Mouse (Mus musculus): ENCODE data around the gene 4933434E20Rik. TPM values are rescaled to one million over a fixed set of nuclear protein-coding genes. Genes with fewer than 3 reads are reported as not detected.

4933434E20Rik gene
- total RNA-seq, 2 experiments from 2014 or later: 92.4 to 97.6 TPM

DNA sequence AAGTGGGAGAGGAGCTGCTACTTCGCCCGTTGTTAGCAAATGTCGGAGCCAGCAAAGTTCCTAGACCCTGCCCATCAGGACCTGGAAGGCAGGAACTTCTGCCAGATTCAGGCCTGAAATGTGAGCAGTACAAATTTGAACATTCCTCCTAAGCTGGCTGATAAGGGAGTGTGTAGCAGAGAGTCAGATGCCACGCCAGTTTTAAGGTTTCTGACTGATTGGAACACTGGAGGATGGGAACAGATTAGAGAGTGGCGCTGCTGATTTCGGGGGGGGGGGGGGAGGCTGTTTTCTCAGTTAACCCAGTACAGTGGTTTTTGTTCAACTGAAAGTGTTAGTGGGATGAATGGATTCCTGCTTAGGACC lies 29.0 kb downstream of the 4933434E20Rik start:
- no peak for DNase-seq

DNA sequence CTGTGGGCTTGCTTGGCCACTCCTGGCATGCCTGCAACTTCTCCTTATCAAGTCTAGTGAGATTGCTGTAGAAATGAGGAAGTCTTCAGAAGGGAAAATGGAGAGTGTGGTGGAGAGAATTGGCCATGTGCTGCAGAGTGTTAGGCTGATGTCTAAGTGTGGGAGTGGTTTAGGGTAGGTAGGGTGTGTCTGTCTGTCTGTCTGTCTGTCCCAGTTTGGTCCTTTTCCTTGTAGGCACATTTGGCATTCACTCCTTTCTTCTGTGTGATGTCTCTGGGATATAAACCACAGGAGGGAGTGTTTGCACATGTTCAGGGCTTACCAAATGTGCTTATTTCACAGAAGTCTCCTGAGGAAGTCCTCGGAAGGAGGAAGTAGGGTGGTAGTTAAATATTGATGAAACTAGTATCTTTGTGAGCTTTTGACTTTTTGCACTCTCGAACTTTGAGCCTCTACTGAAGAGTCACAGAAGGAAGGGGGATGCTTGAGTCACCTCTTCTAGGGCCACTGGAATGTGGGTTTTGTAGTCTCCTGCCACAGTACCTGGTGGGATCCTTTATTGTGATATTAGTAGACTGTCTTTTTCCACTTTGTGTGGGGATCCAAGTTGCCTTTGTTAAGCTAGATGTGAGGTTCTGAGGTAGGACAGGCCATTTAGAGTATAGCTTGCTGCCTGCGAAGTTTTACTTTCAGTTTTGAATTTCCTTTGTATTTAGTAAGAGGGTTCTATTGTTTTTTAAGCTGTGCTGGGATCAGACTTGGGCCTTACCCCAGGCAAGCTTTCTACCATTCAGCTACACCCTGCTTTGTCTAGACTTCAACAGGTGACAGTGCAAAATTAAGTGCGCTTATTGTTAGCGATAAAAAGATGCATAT lies 30.2 kb downstream of the 4933434E20Rik start:
- DNase-seq: peak in 1 of 2 experiments; percentile 29

DNA sequence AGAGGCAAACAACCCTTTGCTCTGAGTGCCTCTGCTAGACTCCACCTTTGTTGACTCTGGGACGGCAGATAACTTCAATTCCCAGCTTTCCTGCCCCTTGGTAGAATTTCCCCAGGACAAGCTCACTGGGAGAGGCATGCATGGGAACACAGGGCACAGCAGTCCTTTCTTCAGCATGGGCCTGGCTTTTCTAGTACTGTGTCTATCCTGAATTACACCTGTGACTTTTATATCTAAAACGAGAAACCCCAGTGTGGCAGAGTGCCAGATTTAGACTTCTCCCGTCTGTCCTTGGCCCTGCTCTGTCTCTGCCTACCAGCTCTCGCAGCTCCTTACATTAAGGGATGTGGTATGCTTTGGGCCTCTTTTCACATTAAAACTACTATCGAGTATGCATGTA lies 31.6 kb downstream of the 4933434E20Rik start:
- DNase-seq: no peak

DNA sequence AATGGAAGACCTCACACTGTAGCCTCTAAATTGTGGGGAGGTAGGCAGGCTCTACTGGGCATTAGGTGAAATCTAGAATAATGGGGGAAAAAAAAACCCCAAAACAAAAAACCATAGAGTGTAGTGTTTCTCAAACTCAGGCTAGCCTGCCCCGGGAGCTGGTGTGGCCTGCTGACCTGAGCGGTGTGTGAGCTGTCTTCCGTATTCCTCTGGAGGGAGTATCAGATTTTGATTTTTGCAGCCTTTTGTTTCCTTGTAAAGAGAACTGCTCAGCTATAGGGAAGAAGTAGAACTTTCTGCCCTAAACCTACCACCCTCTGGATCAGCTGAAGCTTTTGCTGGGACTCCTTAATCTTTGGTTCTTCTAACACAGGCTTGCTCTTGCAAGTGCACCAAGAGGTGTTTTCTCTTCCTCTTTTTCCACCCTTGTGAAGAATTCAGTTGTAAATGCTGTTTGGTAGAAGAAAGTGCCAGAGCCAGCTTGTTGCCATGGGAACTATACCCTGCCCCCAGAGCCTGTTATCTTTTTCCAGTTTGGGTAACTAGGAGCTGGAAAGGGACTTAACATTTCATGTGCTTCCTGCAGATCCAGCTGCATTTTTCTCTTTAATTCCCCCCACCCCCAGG lies 32.4 kb downstream of the 4933434E20Rik start:
- peak in 1 of 2 experiments; percentile 29 for DNase-seq

- DNase-seq: peak; percentile 43 to 54
These were observed 33.4 kb downstream of the 4933434E20Rik start for GRCm38 (mm10) chr3:90084790-90085189.

DNA sequence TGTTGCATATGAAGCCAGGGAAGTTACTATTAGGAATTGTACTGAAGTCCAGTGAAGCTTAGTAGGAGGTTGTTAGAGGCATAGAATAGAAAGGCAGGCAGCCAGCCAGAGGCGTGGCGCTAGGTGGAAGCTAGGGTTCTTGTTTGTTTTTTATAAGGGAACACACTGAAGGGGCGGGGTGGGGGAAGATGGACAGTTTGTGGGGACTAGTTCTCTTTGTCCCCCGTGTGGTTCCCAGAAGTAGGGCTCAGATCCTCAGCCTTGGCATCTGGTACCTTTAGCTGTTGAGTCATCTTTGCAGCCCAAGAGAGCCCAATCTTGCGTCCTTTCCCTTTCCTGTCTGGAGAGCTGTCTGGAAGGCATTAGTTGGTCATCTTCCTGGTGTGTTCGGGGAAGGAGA lies 33.8 kb downstream of the 4933434E20Rik start:
- DNase-seq: peak; percentile 43 to 46

DNA sequence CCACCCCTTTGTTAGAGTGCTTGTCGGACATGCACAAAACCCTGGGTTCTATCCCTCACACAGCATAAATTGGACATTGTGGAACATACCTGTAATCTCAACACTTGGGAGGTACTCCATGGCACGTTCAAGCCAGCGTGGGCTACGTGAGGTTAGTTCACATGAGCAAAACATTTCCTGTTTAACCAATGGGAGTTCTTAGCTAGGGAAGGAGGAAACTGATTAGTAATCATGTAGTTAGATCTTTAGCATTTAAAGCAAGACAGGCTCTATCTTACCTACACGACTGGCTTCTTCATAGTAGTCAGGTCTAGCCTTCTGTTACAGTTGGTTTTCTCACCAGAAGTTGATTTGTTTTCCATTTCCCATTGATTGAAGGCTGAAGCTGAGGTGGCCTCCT lies 34.6 kb downstream of the 4933434E20Rik start:
- DNase-seq: no peak

DNA sequence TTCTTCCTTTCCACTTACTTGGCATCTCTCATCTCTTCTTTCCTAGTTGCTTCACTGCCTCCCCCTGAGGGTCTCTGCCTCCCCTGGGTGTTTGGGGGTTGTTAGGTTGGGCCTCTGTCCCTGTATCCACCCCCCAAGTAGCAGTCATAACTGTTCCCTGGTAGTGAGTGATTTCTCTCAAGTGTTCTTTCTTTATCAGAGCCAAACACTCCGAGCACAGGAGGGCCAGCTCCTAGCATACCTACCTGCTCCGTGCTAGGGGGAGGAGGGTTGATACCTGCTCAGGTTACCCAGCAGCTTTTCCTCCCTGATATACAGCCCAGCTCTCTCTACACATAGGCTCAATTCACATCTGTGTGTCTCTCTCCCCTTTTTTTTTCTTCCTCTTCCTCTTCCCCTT lies 37.2 kb downstream of the 4933434E20Rik start:
- no peak for DNase-seq

DNA sequence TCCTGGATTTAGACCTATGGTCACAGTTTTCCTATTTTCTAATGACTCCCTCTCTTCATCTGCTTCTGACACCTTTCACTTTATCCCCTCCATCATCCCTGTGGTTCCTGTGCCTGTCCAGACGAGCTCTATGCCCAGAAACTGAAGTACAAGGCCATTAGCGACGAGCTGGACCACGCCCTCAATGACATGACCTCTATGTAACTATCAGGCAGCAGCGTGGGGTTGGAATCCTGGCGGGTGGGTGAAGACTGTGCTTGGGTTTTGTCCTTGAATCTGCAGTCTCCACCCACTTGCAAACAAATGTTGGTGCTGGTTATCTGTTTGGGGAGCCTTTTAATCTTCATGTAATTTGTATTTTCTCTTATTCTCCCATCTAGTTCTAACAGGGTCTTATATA lies 39.5 kb downstream of the 4933434E20Rik start:
- DNase-seq: no peak

DNA sequence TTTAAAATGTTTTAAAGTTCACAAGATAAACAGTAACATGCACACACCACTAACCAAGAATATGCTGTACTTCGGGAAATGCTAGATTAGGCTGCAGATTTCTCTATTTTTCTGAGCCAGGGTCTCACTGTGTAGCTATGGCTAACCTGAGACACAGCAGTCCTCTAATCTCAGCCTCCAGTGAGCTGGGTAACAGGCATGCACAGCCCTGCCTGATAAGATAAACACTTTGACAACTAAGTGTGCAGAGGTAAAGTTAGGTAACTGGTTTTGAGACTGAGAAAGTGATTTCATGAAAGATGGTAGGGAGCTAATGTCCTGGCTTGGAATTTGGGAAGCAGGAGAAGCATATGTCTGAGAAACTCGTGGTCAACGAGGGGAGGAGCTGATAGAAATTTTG lies 43.0 kb downstream of the 4933434E20Rik start:
- no peak for DNase-seq

GRCm38 (mm10) chr3:90097928-90098327 lies 46.5 kb downstream of the 4933434E20Rik start:
- no peak for DNase-seq

- no peak for DNase-seq
These were observed 49.6 kb downstream of the 4933434E20Rik start for GRCm38 (mm10) chr3:90101010-90101409.

- no peak for DNase-seq
These were observed 50.2 kb downstream of the 4933434E20Rik start for GRCm38 (mm10) chr3:90101673-90102072.

GRCm38 (mm10) chr3:90102239-90102638 lies 50.8 kb downstream of the 4933434E20Rik start:
- DNase-seq: no peak

DNA sequence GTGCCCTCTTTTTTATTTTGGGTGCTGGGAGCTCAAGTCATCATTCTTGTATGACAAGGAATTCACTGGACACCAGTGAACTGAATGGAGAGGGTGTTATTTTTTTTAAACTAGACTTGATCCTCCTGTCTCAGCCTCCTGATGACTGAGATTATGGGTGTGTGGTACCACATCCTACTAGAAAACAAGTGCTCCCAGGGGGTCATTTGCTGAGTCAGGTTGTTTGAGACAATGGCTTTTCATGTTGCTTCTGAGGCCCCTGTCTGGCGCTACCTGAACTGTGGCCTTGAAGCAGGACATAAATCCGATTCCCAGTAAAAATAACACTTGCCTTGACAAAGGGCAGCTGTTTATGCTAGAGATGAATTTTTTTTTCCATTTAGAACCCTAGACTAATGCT lies 51.7 kb downstream of the 4933434E20Rik start:
- DNase-seq: no peak

GRCm38 (mm10) chr3:90103938-90104337 lies 52.5 kb downstream of the 4933434E20Rik start, which contains the start of gene Nup210l:
TSS of gene Nup210l (plus strand) at chr3:90104132.
- no peak for DNase-seq

- peak in 1 of 2 experiments; percentile 18 for DNase-seq
These were observed 60.3 kb downstream of the 4933434E20Rik start for GRCm38 (mm10) chr3:90111706-90112105.

GRCm38 (mm10) chr3:90114342-90114741 lies 62.9 kb downstream of the 4933434E20Rik start:
- DNase-seq: no peak

- DNase-seq: no peak
These were observed 64.1 kb downstream of the 4933434E20Rik start for GRCm38 (mm10) chr3:90115526-90115925.

All from heart, adult 18-20 months (tissue).